Mouse (Mus musculus): ENCODE results near the gene Rpl36al.

The Rpl36al gene

GRCm38 (mm10) chr12:69158765-69159577 is 24.9 kb downstream of the Rpl36al start, which contains the start of gene Rps29:
Rps29 (minus strand) TSS chr12:69159186.
- DNase-seq (ENCODE audit: low read depth): peak; percentile 100

GRCm38 (mm10) chr12:69158366-69158764 is 25.5 kb downstream of the Rpl36al start:
- DNase-seq (ENCODE audit: low read depth): no peak

GRCm38 (mm10) chr12:69157107-69157506 is 26.8 kb downstream of the Rpl36al start:
- DNase-seq (ENCODE audit: low read depth): no peak

DNA sequence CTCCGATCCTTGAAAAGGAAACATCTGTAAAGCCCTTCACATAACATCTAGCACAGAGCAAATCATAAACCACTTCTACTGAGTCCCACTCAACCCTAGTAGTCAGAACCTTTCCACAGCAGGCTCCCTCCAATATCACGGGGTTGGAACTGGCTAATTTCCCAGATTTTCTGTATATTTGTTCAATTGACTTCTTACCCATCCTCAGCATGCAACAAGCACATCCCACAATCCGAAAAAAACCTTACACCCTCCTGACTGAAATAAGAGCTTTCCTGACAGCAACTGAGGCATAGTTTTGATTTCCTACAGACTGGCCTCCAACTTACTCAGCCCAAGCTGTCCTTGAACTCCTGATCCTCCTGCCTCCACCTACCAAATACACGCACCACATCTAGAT is 27.4 kb downstream of the Rpl36al start:
- DNase-seq (ENCODE audit: low read depth): no peak

DNA sequence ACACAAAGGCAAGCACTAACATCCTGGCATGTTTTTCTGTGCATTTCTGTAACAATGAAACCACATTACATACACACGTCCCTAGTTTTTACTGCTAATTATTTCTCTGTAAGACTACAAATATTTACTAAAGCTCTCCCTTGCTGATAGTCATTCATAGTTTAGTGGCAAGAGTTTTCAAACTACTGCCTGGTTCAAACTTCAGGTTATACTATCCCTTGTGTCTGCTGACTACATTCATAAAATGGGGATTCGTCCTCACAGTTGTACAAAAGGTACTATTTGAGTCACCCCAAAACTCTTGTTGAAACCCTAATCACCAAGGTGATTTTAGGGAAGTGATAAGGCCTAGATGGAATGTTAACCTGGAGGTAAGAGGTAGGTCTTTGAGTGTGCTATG is 28.0 kb downstream of the Rpl36al start:
- no peak for DNase-seq (ENCODE audit: low read depth)

- no peak for DNase-seq (ENCODE audit: low read depth)
Measured at GRCm38 (mm10) chr12:69150049-69150448, 33.8 kb downstream of the Rpl36al start.

DNA sequence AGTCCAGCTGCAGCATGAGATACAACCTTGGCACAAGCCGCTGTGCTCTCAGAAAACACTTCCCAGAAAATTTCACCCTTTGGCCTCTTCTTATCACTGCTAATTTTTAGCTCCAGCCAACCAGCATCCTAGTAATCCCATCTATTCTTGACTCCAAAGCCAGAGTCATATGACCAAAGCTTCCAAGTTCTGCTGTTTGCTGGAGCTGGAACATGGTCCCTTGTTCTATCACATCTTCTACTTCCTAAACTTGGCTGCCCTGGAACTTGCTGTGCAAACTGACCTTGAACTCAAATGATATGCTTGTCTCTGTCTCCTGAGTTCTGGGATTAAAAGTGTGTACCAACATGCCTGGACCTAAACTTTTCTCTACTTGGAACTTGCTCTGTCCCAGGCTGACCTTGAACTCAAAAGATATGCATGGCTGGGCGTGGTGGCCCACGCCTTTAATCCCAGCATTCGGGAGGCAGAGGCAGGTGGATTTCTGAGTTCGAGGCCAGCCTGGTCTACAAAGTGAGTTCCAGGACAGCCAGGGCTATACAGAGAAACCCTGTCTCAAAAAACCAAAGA is 36.6 kb downstream of the Rpl36al start:
- no peak for DNase-seq (ENCODE audit: low read depth)

- DNase-seq (ENCODE audit: low read depth): no peak
Measured at GRCm38 (mm10) chr12:69143460-69143859, 40.4 kb downstream of the Rpl36al start.

- DNase-seq (ENCODE audit: low read depth): no peak
Measured at GRCm38 (mm10) chr12:69139841-69140240, 44.0 kb downstream of the Rpl36al start.

DNA sequence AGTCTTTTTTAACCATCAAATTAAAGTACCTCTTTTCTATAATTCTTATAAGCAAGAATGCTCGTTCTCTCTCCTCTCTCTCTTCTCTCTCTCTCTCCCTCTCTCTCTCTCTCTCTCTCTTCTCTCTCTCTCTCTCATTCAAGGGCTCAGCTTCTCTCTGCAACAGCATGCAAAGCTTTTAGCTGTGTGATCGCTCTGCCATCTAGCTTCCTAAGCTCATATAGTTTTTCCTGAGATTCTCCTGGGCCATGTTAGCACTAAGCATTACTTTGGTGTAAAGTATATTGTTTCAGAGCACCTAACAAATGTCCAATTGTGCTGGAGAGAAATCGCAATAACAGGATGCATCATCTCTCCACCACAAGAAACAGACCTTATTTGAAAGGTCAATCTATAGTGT is 44.7 kb downstream of the Rpl36al start:
- no peak for DNase-seq (ENCODE audit: low read depth)
